Mouse (Mus musculus) layer of hippocampus, postnatal 36 days (tissue): Measurements from ENCODE around the gene Bag6. TPM values are rescaled to one million over a fixed set of nuclear protein-coding genes. Genes with fewer than 3 reads are reported as not detected.
A peak's percentile ranks its signal among the peaks of the same experiment; 100 is the strongest.
"Not testable (repeated sequence)": the region's sequence is repeated elsewhere in the genome, so short reads cannot be mapped to it uniquely, and the experiment has no call there.

Experiments used
- DNase-seq, 2 experiments: peaks; one replicate each; pipeline ENCODE4 v3.0.0; 2022
- total RNA-seq, 2 experiments: library from RNA; stranded (reverse); gene quantifications; 2 replicates each; pipeline ENCODE4 v1.2.3; 2021

The Bag6 gene
- total RNA-seq, 2 experiments from 2014 or later = 304 to 319 TPM

DNA sequence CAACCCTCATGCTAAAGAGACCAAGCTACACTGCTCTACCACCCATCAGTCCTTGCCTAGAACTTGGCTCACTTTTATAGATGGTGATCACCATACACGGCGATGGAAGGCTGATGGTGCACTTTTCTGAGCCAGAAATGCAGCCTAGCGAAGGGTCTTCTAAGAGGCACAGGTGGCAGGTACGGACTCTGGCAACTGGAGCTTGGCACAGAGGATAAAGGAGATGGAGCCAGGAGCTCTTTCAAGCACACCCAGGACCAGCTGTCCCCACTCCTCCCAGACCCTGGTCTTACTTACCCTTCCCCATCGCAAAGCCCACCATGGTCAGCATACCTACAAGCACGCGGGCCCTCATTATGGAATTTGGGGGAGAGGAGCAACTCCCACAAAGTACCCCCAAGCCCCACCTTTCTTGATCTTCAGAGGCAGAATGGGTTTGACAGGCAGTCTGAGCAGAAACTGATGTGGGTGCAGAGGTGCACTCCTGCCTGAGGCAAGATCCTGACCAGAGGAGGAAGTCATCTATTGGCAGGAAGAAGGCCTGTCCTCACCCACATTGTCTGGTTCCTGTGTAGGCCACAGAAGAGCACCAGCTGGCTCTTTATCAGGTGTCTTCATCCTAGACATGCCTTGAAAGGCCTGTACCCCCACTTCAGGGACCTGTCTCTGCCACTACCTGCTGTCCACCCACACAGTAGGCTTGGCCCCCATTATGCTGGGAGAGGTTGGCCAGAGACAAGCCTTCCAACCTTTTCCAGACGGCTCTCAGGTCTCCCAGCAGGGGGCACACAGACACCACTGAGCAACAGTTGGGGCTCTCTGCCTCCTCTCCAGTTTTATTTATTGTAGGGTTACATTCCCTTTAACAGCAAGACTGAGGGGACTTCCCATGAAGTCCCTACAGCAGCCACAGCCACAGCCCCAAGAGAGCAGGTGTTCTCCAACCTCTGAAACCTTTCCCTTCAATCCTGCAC, 19.6 kb upstream of the Bag6 start, which contains the start of gene Ly6g5b:
Gene Ly6g5b (minus strand): TSS at position 383 of the 974 bp plus-strand sequence.
- no peak for DNase-seq

DNA sequence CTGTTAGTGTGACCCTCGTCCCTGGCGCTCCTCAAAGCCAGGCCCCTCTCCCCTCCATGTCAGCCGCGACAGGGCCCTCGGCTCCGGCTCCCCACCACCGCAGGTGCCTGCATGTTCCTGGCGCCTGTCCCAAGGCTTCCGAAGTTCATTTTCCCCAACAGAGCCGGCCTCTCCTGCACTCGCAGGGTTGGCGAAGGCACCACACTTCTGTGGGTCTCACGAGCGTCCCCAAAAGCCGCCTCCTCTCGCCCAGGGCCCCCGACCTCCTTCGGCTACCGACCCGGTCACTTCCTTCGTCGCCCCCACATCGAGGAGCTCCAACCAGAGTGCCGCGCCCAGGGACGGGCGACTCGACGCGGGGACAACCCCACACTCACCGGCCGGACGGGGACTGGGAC, 14.2 kb upstream of the Bag6 start:
- no peak for DNase-seq

DNA sequence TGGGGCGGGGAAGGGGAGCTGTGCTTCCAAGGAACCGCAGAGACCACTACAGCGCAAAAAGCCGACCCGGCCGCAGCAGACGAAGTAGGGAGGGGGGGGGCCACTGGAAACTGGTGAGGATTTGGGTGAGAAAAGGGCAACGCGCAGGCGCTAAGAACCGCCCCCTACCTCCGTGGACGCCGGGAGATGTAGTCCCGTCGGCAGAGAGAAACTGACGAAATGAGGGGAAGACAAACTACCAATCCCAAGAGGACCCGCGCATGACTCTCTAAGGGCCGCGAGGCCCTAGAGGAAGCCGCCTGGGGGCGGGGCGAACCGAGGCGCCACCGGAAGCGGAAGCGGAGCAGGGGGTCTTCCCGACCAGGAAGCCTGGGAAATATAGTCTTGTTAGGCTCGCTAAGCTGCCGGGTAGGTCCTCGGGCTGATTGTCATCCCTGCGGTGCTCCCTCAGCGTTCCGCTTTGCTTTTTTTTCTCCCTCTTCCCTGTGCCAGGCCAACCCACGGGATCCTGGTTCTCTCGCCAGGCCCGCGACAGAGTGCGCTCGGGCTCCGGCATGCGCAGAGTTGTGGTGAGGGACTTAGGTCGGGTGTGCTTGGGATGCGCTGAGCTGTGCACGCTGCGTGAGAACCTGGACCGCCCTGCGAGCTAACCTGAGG, 13.7 kb upstream of the Bag6 start, which contains the start of gene Gpank1:
Gene Gpank1 (plus strand): TSS at position 313 of the 657 bp plus-strand sequence.
- DNase-seq = peak; percentile 98

DNA sequence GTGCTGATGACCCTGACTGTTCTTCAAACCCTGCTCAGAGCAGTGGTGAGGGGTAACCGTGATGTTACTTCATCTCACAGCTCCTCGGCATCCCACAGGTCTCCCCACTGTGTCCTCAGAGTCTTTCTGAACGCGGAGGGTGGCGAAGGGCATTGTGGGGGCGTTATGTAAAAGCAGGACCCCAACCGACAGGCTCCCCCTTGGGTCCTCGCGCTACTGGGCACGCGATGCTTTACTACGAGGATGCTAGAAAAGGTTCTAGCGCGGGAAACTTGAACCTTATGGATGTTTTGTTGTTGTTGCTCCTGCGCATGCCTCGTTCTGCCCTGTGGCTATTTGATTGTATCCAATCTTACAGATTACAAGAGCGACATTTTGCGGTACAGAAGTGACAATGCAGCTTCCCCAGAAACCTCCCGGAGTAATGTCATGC, 13.1 kb upstream of the Bag6 start, which contains the start of gene Csnk2b:
Gene Csnk2b (minus strand): TSS at position 183 of the 433 bp plus-strand sequence.
- DNase-seq = peak; percentile 64 to 67

DNA sequence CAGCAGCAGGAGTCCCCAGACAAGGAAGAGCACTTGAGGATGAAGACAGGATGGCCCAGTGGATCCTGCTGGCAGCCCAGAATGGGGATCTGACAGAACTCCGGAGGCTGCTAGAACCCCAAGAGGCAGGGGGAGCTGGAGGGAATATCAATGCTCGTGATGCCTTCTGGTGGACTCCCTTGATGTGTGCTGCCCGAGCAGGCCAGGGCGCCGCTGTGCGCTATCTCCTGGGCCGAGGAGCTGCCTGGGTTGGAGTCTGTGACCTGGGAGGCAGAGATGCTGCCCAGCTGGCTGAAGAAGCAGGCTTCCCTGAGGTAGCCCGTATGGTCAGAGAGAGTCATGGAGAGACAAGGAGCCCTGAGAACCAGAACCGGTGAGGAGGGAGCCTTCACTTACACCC, 11.7 kb upstream of the Bag6 start:
- not testable (repeated sequence) for DNase-seq

DNA sequence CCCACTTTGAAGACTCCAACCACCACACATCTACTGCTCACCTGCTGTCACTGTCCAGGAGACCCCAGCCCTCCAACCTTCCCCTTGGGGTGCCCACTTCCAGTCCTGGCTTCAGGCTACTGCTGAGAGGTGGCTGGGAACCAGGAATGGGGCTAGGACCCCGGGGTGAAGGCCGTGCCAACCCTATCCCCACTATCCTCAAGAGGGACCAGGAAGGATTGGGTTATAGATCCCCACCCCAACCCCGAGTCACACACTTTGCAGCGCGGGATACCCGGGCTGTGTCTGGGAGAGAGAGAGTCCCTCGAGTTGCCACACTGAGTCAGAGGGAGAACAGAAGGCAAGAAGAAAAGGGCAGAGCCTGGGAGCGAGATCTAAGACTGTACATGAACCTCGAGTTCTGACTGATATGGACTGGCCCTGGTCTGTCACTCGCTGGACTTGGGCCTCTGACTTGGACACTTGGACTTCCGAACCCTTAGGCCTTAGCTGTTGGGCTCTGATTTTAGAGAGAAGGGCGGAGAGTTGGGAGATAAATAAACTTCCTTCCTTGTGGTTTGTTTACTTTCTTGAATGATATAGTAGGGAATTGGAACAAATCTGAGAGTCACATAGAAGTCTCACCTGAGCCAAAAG, 10.6 kb upstream of the Bag6 start:
- not testable (repeated sequence) for DNase-seq

DNA sequence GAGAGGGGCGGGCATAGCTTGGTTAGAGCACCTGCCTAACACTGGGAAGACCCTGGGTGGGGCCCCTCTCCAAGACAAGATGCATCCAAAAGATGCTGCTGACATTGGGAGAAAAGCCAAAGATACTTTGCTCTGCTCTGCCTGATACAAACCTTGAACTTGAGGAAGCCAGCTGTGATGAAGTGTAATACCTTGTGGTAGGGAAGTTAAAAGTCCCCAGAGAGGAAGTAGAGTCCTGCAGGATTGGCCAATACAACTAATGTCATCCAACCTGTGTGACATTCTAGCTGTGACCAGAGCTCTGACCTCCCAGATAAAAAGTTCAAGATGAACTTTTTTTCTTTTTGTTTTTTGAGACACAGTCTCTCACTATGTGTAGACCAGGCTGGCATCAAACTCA, 9.9 kb upstream of the Bag6 start:
- DNase-seq = no peak

DNA sequence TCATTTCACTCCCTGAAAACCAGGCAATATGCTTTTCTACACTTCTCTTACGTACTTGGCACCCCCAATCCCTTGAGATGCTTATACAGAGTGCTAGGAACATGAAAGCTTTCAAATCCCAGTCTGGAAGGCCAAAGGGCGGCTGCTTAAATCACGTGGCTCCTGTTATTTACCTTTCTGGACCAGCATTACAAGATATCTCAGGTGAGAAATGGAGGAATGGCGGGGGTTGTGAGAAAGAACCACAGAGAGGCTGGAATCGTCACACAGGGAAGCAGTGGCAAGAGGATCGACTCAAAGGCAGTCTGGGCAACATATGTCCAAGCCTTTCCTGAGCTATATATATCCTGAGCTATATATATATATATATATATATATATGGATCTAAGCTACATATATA, 9.4 kb upstream of the Bag6 start:
- no peak for DNase-seq

DNA sequence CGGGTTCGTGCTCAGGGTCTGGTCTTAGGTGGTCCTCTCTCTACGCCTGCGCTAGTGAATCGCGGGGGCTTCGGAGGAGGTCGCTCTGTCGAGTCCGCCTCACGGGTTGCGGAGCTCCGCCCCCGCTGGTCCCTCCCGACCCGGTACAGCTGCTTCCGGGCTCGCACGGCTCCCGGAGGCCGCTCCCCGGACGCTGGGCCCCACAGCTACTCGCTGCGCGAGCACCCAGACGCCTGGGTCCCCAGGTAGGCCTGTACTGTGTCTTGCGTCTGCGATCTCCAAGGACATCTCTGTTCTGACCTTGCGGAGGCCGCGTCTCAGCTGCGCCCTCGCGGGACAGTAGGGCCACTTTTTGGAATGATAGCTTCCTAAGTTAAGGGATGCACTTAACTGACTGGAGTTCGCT, 8.8 kb upstream of the Bag6 start, which contains the start of gene D17H6S53E:
Gene D17H6S53E (plus strand): TSS at position 168 of the 406 bp plus-strand sequence.
- peak; percentile 73 to 78 for DNase-seq

DNA sequence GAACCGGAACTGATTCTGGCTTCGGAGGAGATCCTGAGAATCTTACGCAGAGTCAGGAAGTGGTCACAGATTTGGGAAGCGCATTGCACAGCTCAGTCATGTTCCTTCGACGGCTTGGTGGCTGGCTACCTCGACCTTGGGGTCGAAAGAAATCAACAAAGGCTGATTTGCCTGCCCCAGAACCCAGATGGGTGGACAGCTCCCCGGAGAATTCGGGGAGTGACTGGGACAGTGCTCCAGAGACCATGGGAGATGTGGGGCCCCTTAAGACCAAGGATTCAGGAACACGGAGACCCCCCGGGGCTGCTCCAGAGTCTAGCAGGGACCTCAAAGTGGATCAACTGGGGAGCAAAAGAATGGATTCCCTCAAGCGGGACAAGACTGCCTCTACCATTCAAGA, 8.0 kb upstream of the Bag6 start:
- DNase-seq = no peak

DNA sequence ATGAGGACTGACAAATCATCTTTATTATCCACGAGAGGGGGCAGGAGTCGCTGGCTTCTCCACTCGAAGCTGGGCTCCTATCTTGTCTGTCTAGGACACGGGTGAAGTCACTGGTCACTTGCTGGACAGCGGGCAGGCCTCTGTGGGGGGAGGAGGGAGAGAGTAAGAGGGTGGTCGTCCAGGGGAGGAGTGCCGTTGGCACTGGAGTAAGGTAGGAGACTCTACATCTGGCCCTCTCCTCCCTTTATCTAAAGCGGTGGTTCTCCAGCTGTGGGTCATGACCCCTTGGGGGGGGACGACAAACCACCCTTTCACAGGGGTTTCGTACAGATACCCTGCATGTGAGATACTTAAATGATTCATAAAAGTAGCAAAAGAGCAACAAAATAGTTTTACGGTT, 6.0 kb upstream of the Bag6 start:
- DNase-seq = no peak

DNA sequence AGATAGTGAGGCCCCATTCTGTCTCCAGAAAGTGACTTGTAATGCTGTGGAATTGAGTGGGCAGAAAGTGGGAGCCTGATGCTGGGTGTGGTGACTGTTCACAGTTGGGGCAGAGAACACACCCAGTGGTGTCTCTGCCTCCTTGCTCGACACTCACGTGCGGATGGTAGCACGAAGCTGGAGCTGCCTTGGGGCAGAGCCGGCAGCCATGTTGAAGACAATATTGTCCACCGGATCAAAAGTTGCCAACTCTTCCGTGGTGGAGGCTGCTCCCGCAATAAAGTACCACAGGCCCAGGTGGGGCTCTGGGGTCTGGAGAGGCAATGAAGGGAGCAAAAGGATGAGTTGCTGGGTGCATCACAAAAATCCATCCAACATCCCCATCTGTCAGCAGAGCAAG, 3.9 kb upstream of the Bag6 start:
- DNase-seq = no peak

DNA sequence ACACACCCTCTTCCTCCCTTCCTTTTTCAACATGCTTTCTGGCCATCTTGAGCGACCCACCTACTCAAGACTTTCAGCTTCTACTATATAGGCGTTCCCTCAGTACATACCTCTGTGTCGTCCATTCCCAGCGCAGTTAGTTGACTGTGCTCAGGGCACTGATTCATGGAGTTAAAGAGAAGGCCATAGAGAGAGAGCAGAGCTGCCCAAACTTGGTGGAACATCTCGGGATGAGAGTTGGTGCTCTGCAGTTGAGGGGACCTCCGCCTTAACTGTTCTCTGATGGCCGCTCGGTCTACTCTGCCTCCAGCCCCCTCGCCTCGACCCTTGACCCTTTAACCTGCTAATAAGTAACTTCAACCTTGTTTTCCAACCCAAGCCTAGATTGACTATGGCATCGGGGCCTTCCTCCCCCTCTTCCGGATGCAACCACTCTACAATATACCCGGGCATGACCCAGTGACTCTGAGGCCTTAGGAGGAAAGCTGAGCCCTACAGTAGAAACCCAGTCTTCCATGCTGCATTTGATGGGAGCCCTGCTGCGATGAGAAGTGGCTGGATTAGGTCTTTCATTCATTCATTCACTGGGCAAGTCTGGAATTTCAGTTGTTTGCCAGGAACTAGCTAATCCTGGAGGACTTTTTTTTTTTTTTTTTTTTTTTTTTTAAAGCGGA, 3.3 kb upstream of the Bag6 start, which contains the start of gene Apom:
Gene Apom (minus strand): TSS at position 551 of the 674 bp plus-strand sequence.
- no peak for DNase-seq

DNA sequence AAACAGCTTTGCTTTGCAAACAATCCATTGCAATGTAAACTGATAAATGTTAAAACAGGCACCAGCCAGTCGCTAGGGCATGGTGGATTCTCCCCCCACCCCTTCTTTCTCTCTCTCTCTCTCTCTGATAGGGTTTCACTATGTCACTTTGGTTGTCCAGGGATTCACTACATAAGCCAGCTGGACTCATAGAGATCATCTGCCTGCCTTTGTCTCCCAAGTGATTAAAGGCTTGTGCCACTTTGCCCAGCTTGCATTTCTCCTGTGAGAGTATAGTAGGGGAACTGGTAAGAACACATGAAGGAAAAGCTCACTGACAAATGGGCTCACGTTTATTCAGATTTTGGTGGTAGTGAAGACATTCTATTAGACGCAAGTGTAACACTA, 2.8 kb upstream of the Bag6 start:
- DNase-seq = no peak

DNA sequence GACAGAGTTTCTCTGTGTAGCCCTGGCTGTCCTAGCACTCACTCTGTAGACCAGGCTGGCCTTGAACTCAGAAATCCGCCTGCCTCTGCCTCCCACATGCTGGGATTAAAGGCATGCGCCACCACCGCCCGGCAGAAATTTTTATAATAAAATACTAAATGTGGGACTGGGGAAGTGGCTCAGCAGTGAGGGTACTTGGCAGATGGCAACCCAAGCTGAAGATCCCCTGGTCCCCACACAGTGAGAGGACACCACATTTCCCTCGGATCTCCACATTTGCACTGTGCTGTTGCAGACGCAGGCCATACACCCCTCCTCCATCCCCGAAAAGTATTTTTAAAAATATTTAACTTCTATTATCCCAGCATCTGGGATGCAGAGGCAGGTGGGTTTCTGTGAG, 1.5 kb upstream of the Bag6 start:
- no peak for DNase-seq

DNA sequence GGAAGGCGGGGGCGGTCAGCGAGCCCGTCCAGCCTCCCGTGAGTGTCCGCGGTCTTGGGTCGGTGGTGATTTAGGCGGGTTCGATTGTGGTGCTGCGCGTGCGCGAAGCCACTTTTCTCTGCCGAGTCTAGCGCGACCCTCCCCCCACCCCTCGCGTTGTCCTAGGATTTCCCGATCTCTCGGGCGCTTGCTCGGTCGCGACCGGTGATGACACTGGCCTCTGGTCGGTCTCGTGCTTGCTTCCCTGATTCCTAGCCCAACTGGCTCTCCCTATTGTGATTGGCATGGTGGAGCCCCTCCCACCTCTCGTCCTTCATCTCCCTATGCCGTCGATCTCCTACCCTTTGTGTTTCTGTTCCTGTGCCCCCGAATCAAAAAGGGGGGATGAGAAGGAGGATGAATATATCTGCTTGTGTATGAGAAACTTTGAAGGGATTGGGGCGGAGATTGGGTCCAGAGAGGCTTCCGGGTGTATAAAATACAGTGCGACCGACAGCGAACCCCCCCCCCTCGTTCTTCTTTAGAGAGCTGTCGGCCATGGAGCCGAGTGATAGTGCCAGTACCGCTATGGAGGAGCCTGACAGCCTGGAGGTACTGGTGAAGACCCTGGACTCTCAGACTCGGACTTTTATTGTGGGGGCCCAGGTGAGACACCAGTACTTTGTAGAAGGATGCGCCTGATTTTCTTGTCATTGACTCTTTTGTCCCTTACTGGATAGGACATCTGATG, 778 bp downstream of the Bag6 start:
- DNase-seq = no peak

DNA sequence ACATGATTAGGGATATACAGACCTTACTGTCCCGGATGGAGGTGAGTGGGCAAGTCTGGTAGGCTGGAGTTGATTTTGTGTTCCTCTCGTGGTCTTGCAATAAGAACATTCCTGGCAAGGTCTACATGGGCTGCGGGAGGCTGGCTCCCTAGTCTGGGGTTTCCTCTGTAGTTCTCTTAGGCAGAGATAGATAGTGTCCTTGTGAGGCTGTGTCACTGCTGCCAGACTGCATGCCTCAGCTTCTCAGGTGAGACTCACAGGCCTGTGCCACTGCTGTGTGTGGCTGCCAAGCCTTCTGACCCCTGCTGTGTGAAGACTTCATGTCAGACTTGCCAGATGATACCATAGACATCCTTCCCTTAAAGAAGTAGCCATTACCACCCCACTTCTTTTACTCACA, 4.3 kb downstream of the Bag6 start:
- DNase-seq = no peak

DNA sequence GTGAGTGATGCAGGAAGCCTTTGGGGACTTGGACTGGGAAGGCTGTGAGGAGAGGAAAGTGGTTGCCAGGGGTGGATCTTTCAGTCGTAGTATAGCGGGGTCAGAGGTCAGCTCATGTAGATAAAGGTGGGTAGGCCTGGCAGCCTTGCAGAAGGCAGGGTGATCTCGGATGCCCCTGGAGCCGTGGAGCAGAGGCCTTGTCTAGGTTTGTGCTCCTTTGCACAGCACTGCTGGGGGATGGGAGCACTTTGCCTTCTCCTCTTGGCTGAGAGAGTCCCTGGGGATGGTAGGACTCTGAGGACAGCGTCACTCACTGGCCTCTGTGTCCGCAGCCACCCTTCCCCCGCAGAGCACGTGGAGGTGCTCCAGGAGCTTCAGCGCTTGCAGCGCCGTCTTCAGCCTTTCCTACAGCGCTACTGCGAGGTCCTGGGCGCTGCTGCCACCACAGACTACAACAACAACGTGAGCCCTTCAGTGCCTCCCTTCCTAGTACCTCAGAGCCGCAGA, 5.6 kb downstream of the Bag6 start:
- no peak for DNase-seq

DNA sequence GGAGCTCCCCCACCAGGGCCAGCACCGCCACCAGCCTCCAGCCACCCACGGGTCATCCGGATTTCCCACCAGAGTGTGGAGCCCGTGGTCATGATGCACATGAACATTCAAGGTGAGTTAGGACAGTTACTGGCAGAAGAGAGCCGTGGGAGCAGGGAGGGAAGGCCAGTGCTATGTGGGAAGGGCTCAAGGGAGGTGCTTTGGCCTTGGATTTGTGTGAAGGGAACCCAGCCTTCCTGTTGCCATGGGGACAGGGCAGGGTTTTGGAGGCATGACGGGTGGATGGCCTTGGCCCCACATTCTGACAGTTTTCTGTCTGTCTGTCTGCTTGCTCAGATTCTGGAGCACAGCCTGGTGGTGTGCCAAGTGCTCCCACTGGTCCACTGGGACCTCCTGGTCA, 7.0 kb downstream of the Bag6 start:
- DNase-seq = no peak

DNA sequence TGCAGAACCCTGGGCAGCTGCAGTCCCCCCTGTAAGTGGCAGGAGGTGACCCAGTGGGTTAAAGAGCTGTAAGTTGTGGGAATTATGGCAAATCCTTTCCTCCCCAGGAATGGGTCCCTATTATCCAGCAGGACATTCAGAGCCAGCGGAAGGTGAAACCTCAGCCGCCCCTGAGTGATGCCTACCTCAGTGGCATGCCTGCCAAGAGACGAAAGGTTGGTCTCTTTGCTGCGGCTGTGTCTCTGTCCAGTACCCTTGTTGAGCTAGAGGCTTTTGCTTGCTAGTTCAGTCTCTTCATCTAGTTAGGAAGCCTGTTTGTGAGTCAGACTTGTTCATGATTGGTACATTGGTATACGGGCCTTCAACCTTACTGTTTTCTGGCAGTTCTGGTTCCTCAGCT, 11.2 kb downstream of the Bag6 start:
- DNase-seq = no peak

DNA sequence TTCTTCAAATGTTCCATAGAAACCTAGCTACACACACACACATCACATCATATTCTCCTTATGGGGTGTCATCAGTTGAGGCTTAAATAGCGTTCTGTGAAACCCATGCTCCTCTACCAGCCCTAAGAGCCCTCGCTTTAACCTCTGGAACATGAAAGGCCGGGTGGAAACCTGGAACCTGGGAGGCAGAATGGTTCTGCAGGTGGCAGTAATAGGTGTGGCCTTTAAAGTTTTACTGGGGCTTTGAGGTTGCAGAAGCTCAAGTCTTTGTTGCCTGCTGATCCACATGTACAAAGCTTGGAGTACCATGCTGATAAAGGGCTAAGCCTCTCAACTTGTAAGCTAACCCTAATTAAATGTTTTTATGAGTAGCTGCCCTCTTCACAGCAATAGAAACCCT, 12.4 kb downstream of the Bag6 start:
- no peak for DNase-seq
